Mouse (Mus musculus): ENCODE measurements around the gene Edil3.

DNA sequence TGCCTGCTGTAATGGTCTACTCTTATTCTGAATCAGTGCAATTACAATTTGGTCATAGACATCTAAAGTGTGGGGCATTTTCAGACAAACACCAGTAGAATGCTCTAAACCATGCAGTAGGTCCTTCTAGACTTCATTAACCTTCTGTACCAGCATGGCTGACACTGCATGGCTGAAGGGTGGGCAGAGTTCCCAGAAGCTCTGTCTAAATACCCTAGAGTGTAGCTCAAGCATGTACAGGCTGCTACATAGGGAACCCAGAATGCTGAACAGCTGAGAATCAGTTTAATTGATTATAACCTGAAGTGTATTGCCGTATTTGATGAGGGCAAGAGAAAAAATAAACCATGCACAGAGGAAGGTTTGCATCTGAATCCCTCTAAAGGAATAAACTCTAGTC lies 86.1 kb downstream of the Edil3 start:
- TF ChIP-seq GATA1 (IDR thresholded peaks at IDR 0.05; ENCODE audit: borderline replicate concordance, low read length) (no peak), FLI1 (IDR thresholded peaks at IDR 0.05; ENCODE audit: low read length) (no peak)
